Comparison of ENCODE assay signal across 22 mouse cellular contexts in genomic region chr16:29597122-29597521, GRCm38 (mm10). TPM values are rescaled to one million over a fixed set of nuclear protein-coding genes. Genes with fewer than 3 reads are reported as not detected.
DNase-seq lines count a peak whose midpoint lies in the region; TF ChIP-seq lines count a peak whose summit lies in the region.
"Had no signal": no experiment of that assay in that cellular context is flagged by ENCODE, and none has a peak within 500 bp of the region (broad histone marks: within the 10 kb centered on the region; RNA-seq: fewer than 3 reads in every experiment).

No protein-coding gene starts in this region.

- no peak overlapping the region for H3K4me3 ChIP-seq in ES-E14 (ENCODE audit: insufficient read depth in 1 of 2, low read depth in 1 of 2, low read length in 2 of 2, poor library complexity in 1 of 2, severe bottlenecking in 1 of 2)
- H3K4me3 ChIP-seq: embryonic facial prominence, embryonic 12.5 days; embryonic facial prominence, embryonic 15.5 days; erythroblast, embryonic 14.5 days; forebrain, embryonic 10.5 days; forebrain, embryonic 12.5 days had no signal

- in situ Hi-C loops in ES-E14 (cut with MboI; ENCODE audit: low sequenced_read_pairs in 2 of 2, unreplicated experiment in 2 of 2): no loop called here

- H3K36me3 ChIP-seq in ES-E14 (ENCODE audit: control insufficient read depth, insufficient read depth, low read length, poor library complexity, severe bottlenecking): no peaks in the 10 kb centered on the region; the same call in none of the 2 replicates

- peak; percentile 91 for DNase-seq in heart, adult 11 months
- DNase-seq in heart, postnatal 25 days (ENCODE audit: low spot score): no peak
- peak; percentile 19 for DNase-seq in layer of hippocampus, adult 9-11 months
- DNase-seq in layer of hippocampus, adult 11-12 months (ENCODE audit: low spot score): no peak
- DNase-seq in ES-E14 (ENCODE audit: low read depth, low spot score): no peak
- DNase-seq in brain, adult 2 months (ENCODE audit: low read depth, low spot score): peak; percentile 26
- DNase-seq in MN1 (ENCODE audit: low spot score): no peak
- DNase-seq in kidney, adult 11 months: no peak
- DNase-seq: adrenal gland, adult 2 months; adrenal gland, postnatal 10 days; adrenal gland, postnatal 25 days; cerebellum, adult 11-12 months; cerebellum, adult 2 months; cerebellum, adult 9-10 months; cerebellum, postnatal 10 days; cerebellum, postnatal 25 days; embryo, embryonic 11 days had no signal

- no peaks in the 10 kb centered on the region for H3K4me1 ChIP-seq in ES-E14 (ENCODE audit: control insufficient read depth in 2 of 2, insufficient read depth in 2 of 2, low read length in 2 of 2, poor library complexity in 1 of 2)
- H3K4me1 ChIP-seq: embryonic facial prominence, embryonic 12.5 days; embryonic facial prominence, embryonic 15.5 days; forebrain, embryonic 10.5 days; forebrain, embryonic 12.5 days had no signal

- intact Hi-C loops in heart, postnatal 25 days (cut with DNase I): no loop called here

- no peaks in the 10 kb centered on the region for H3K9me3 ChIP-seq in ES-E14 (ENCODE audit: control insufficient read depth, insufficient read depth, low read depth, low read length)
- H3K9me3 ChIP-seq: embryonic facial prominence, embryonic 12.5 days; embryonic facial prominence, embryonic 15.5 days; forebrain, embryonic 10.5 days; forebrain, embryonic 12.5 days had no signal

- H3K9ac ChIP-seq in ES-E14 (ENCODE audit: insufficient read depth, low read depth, low read length, poor library complexity, severe bottlenecking): no peak overlapping the region
- H3K9ac ChIP-seq: embryonic facial prominence, embryonic 12.5 days; embryonic facial prominence, embryonic 15.5 days; forebrain, embryonic 12.5 days had no signal

- no peak overlapping the region for H3K27ac ChIP-seq in ES-E14 (ENCODE audit: insufficient read depth, low read depth, low read length, poor library complexity, severe bottlenecking)
- H3K27ac ChIP-seq: embryonic facial prominence, embryonic 12.5 days; embryonic facial prominence, embryonic 15.5 days; forebrain, embryonic 10.5 days; forebrain, embryonic 12.5 days had no signal

TF ChIP-seq in ES-E14, 5 proteins besides CTCF, POLR2A, EP300 and RAD21:
- TF ChIP-seq ZNF384 (IDR thresholded peaks at IDR 0.05; ENCODE audit: low read depth, low read length) (no peak), HCFC1 (IDR thresholded peaks at IDR 0.05; ENCODE audit: borderline replicate concordance, insufficient read depth, low read length) (no peak), CHD2 (IDR thresholded peaks at IDR 0.05; ENCODE audit: low read depth, low read length) (no peak), ZC3H11A (IDR thresholded peaks at IDR 0.05; ENCODE audit: borderline replicate concordance, low read depth, low read length) (no peak), MAFK (IDR thresholded peaks at IDR 0.05; ENCODE audit: insufficient read depth, low read depth, low read length) (peak; percentile 95)

RNA-seq across cellular contexts. Expression of gene Opa1, which starts 18.0 kb away (rescaled TPM):
- total RNA-seq in heart, postnatal 25 days (2021): 100 to 1,000 TPM; 147 to 153 TPM
- total RNA-seq in ES-E14 (2012; rRNA removed): 55.3 and 56.8 TPM in 2 replicates

RNA-seq across cellular contexts. Expression of gene Atp13a4, which starts 52.5 kb away (rescaled TPM):
- not detected for total RNA-seq in heart, postnatal 25 days (2021)
- 0.95 and 1.1 TPM in 2 replicates for total RNA-seq in ES-E14 (2012; rRNA removed)
- total RNA-seq: adrenal gland, adult 2 months; adrenal gland, postnatal 25 days had no signal

Comparison
In these comparisons a context has a peak if more than half of its experiments do, and no peak if none do; other contexts are left out.
1. DNase-seq: peak in heart, adult 11 months (single experiment), layer of hippocampus, adult 9-11 months (single experiment) and brain, adult 2 months (single experiment); none in heart, postnatal 25 days (single experiment), layer of hippocampus, adult 11-12 months (single experiment), ES-E14 (single experiment), MN1 (single experiment) and kidney, adult 11 months (single experiment).